Mouse (Mus musculus): ENCODE measurements around the gene Ell. TPM values are rescaled to one million over a fixed set of nuclear protein-coding genes. Genes with fewer than 3 reads are reported as not detected.

Ell gene
- total RNA-seq, 2 experiments from 2014 or later: 12.0 to 12.1 TPM

GRCm38 (mm10) chr8:70607898-70608748, 68.9 kb downstream of the Ell start:
- peak; percentile 61 to 75 for DNase-seq

GRCm38 (mm10) chr8:70608749-70609367, 69.6 kb downstream of the Ell start, which contains the start of gene Ssbp4:
Gene Ssbp4, minus strand, starts transcription at chr8:70608872.
- DNase-seq: peak in 1 of 2 experiments; percentile 46
- intact Hi-C loops (cut with DNase I): no loop called here

More at GRCm38 (mm10) chr8:70607898-70608748, 68.9 kb downstream of the Ell start:
- intact Hi-C loops (cut with DNase I): no loop called here

GRCm38 (mm10) chr8:70609368-70609848, 70.2 kb downstream of the Ell start:
- intact Hi-C loops (cut with DNase I): no loop called here
- DNase-seq: peak in 1 of 2 experiments; percentile 86

GRCm38 (mm10) chr8:70609849-70610795, 70.9 kb downstream of the Ell start:
- intact Hi-C loops (cut with DNase I): loop anchor here (2.0 to 5.0 kb wide), 3 partner anchors 42 to 142 kb away; partner anchors contain the start of gene Rab3a

GRCm38 (mm10) chr8:70610796-70611771, 71.8 kb downstream of the Ell start:
- intact Hi-C loops (cut with DNase I): loop anchor here (1.0 to 5.0 kb wide), 4 partner anchors 41 to 141 kb away; partner anchors contain the start of genes Jund and Rab3a
- DNase-seq: peak; percentile 91 to 95

More at GRCm38 (mm10) chr8:70609849-70610795, 70.9 kb downstream of the Ell start:
- peak; percentile 88 for DNase-seq

GRCm38 (mm10) chr8:70611849-70612248, 72.6 kb downstream of the Ell start:
- intact Hi-C loops (cut with DNase I): loop anchor here (1.0 to 5.0 kb wide), 5 partner anchors 17 to 140 kb away; partner anchors contain the start of genes Jund and Rab3a
- peak; percentile 94 to 96 for DNase-seq

- intact Hi-C loops (cut with DNase I): loop anchor here (2.0 to 5.0 kb wide), 3 partner anchors 15 to 139 kb away; partner anchors contain the start of gene Rab3a
- no peak for DNase-seq
These were observed 74.5 kb downstream of the Ell start for GRCm38 (mm10) chr8:70613763-70614162.

GRCm38 (mm10) chr8:70614469-70614868, 75.2 kb downstream of the Ell start:
- intact Hi-C loops (cut with DNase I): loop anchor here (5.0 kb wide), 2 partner anchors 38 to 138 kb away; partner anchors contain the start of gene Rab3a
- no peak for DNase-seq

GRCm38 (mm10) chr8:70615281-70615680, 76.0 kb downstream of the Ell start:
- no peak for DNase-seq
- intact Hi-C loops (cut with DNase I): no loop called here

- intact Hi-C loops (cut with DNase I): no loop called here
- DNase-seq: no peak
These were observed 76.6 kb downstream of the Ell start, which contains the start of gene Lrrc25 for GRCm38 (mm10) chr8:70615894-70616293. Gene Lrrc25, plus strand, starts transcription at chr8:70616155.

- DNase-seq: peak in 1 of 2 experiments; percentile 36
These were observed 77.4 kb downstream of the Ell start for GRCm38 (mm10) chr8:70616645-70617044.

GRCm38 (mm10) chr8:70617985-70618384, 78.7 kb downstream of the Ell start:
- DNase-seq: no peak
- intact Hi-C loops (cut with DNase I): no loop called here

More at GRCm38 (mm10) chr8:70616645-70617044, 77.4 kb downstream of the Ell start:
- intact Hi-C loops (cut with DNase I): no loop called here

- intact Hi-C loops (cut with DNase I): no loop called here
- DNase-seq: peak in 1 of 2 experiments; percentile 64
These were observed 79.7 kb downstream of the Ell start for GRCm38 (mm10) chr8:70618888-70619334.

GRCm38 (mm10) chr8:70622220-70622619, 83.0 kb downstream of the Ell start:
- intact Hi-C loops (cut with DNase I): no loop called here
- DNase-seq: no peak

GRCm38 (mm10) chr8:70625104-70625503, 85.8 kb downstream of the Ell start:
- DNase-seq: peak; percentile 70 to 72
- intact Hi-C loops (cut with DNase I): no loop called here

- no peak for DNase-seq
- intact Hi-C loops (cut with DNase I): no loop called here
These were observed 87.8 kb downstream of the Ell start for GRCm38 (mm10) chr8:70627041-70627440.

GRCm38 (mm10) chr8:70628986-70629490, 89.8 kb downstream of the Ell start:
- intact Hi-C loops (cut with DNase I): loop anchor here (2.0 kb wide), 1 partner anchor 16 kb away; no protein-coding TSS in a partner anchor
- DNase-seq: no peak

Data from heart, postnatal 36 days (tissue).